Mouse (Mus musculus) gastrocnemius, adult 8-10 months (tissue): ENCODE measurements at regions not wholly inside any gene's neighbourhood (a gene's known extent, or its start where the extent isn't known, plus 50 kb on each side); places are given as distances from the start of the nearest gene placed in this dataset.

ENCODE experiments used
- DNase-seq, 2 experiments: peaks; one replicate each; pipeline ENCODE4 v3.0.0; 2022; ENCODE audit warnings: low spot score in 2 of 2

GRCm38 (mm10) chr2:45878656-45879055 lies 761.5 kb upstream of the Zeb2 start:
- no peak for DNase-seq

- no peak for DNase-seq
Observed at GRCm38 (mm10) chr2:45859901-45860331, 742.7 kb upstream of the Zeb2 start.

GRCm38 (mm10) chr2:45859445-45859844 lies 742.2 kb upstream of the Zeb2 start:
- DNase-seq, result no peak

- no peak for DNase-seq
Observed at GRCm38 (mm10) chr2:45850018-45850605, 732.9 kb upstream of the Zeb2 start.

GRCm38 (mm10) chr2:45840389-45840788 lies 723.2 kb upstream of the Zeb2 start:
- DNase-seq, result no peak

- DNase-seq, result no peak
Observed at GRCm38 (mm10) chr2:45836546-45837221, 719.5 kb upstream of the Zeb2 start.

- DNase-seq, result no peak
Observed at GRCm38 (mm10) chr2:45817945-45818719, 700.9 kb upstream of the Zeb2 start.

GRCm38 (mm10) chr2:45814741-45815140 lies 697.5 kb upstream of the Zeb2 start:
- DNase-seq, result no peak

GRCm38 (mm10) chr2:45805329-45805728 lies 688.1 kb upstream of the Zeb2 start:
- no peak for DNase-seq

GRCm38 (mm10) chr2:45800131-45800530 lies 682.9 kb upstream of the Zeb2 start:
- DNase-seq, result no peak

- no peak for DNase-seq
Observed at GRCm38 (mm10) chr2:45793561-45793960, 676.4 kb upstream of the Zeb2 start.

GRCm38 (mm10) chr2:45789739-45790138 lies 672.5 kb upstream of the Zeb2 start:
- no peak for DNase-seq

GRCm38 (mm10) chr2:45787732-45788390 lies 670.7 kb upstream of the Zeb2 start:
- no peak for DNase-seq

GRCm38 (mm10) chr2:45786787-45787186 lies 669.6 kb upstream of the Zeb2 start:
- DNase-seq, result no peak

GRCm38 (mm10) chr2:45785684-45786083 lies 668.5 kb upstream of the Zeb2 start:
- DNase-seq, result no peak

- DNase-seq, result no peak
Observed at GRCm38 (mm10) chr2:45783634-45784412, 666.6 kb upstream of the Zeb2 start.

- no peak for DNase-seq
Observed at GRCm38 (mm10) chr2:45777466-45777865, 660.3 kb upstream of the Zeb2 start.

GRCm38 (mm10) chr2:45776485-45777135 lies 659.4 kb upstream of the Zeb2 start:
- peak; percentile 59 to 68 for DNase-seq

GRCm38 (mm10) chr2:45775691-45776090 lies 658.5 kb upstream of the Zeb2 start:
- DNase-seq, result no peak

- DNase-seq, result no peak
Observed at GRCm38 (mm10) chr2:45774416-45774815, 657.2 kb upstream of the Zeb2 start.

GRCm38 (mm10) chr2:45757176-45757575 lies 640.0 kb upstream of the Zeb2 start:
- no peak for DNase-seq
